Mouse (Mus musculus) neural tube, embryonic 14.5 days (tissue): ENCODE measurements at regions not wholly inside any gene's neighbourhood (a gene's known extent, or its start where the extent isn't known, plus 50 kb on each side); places are given as distances from the start of the nearest gene placed in this dataset.

Experiments
- ATAC-seq: fragments of 200-750 bp; cut with Nextera tagmentation; 2 replicates; pipeline ENCODE4 v1.8.0; 2017; ENCODE audit warnings: low read depth, mild to moderate bottlenecking, moderate TSS enrichment, moderate library complexity
- H3K27ac ChIP-seq: fragments of 300-500 bp; sonication (generic); 2 replicates; pipeline ENCODE4 v1.5.1; 2014; ENCODE audit warnings: low read depth, mild to moderate bottlenecking, control low read depth, low read length, moderate library complexity, mixed read lengths
- H3K27me3 ChIP-seq: fragments of 300-500 bp; sonication (generic); 2 replicates; pipeline ENCODE4 v1.6.1; 2014; ENCODE audit warnings: low read length; ENCODE audit not compliant: control insufficient read depth, insufficient read depth
- H3K36me3 ChIP-seq: fragments of 300-500 bp; sonication (generic); 2 replicates; pipeline ENCODE4 v1.6.1; 2014; ENCODE audit warnings: low read length, mixed read lengths; ENCODE audit not compliant: control insufficient read depth, insufficient read depth
- H3K4me1 ChIP-seq: fragments of 300-500 bp; sonication (generic); 2 replicates; pipeline ENCODE4 v1.6.1; 2014; ENCODE audit warnings: low read length; ENCODE audit not compliant: control insufficient read depth, insufficient read depth
- H3K4me2 ChIP-seq: fragments of 300-500 bp; sonication (generic); 2 replicates; pipeline ENCODE4 v1.6.1; 2014; ENCODE audit warnings: mild to moderate bottlenecking, low read depth, low read length, control low read depth
- H3K4me3 ChIP-seq: fragments of 300-500 bp; sonication (generic); 2 replicates; pipeline ENCODE4 v1.5.1; 2014; ENCODE audit warnings: low read depth, low read length, control low read depth, mixed read lengths
- H3K9ac ChIP-seq: fragments of 300-500 bp; sonication (generic); replicated peaks from 2 replicates; pipeline ENCODE4 v1.6.1; 2014; ENCODE audit warnings: low read depth, mild to moderate bottlenecking, control low read depth, low read length, mixed read lengths
- H3K9me3 ChIP-seq: fragments of 300-500 bp; sonication (generic); 2 replicates; pipeline ENCODE4 v1.6.1; 2016; ENCODE audit warnings: low read length; ENCODE audit not compliant: control insufficient read depth
- WGBS: fragments of 180-500 bp; shearing (Covaris S2); extraction: QIAGEN DNeasy Blood & Tissue Kit; methylation state at CpG from one replicate; pipeline ENCODE4 v1.1.7; 2014; 5-methylcytosine and 5-hydroxymethylcytosine counted together

GRCm38 (mm10) chr1:177584302-177584886, 142.2 kb downstream of the Zbtb18 start:
- Histone ChIP-seq H3K36me3 (no peaks in the 10 kb centered on the region), H3K27me3 (no peaks in the 10 kb centered on the region), H3K4me1 (no peaks in the 10 kb centered on the region), H3K4me2 (no peak overlapping the region), H3K9ac (no peak overlapping the region), H3K4me3 (no peak overlapping the region), H3K27ac (no peak overlapping the region), H3K9me3 (no peaks in the 10 kb centered on the region)
- WGBS, result 75% methylated on average over 5 of the region's 5 CpGs
- no peak for ATAC-seq

- Histone ChIP-seq H3K9ac (no peak overlapping the region), H3K36me3 (no peaks in the 10 kb centered on the region), H3K4me3 (no peak overlapping the region), H3K9me3 (no peaks in the 10 kb centered on the region), H3K27ac (no peak overlapping the region), H3K4me1 (no peaks in the 10 kb centered on the region), H3K27me3 (no peaks in the 10 kb centered on the region), H3K4me2 (no peak overlapping the region)
- no peak for ATAC-seq
- 91% methylated on average over 2 of the region's 2 CpGs for WGBS
These were observed 143.2 kb downstream of the Zbtb18 start for GRCm38 (mm10) chr1:177585320-177585719.

- no peaks in the 10 kb centered on the region for H3K27me3 ChIP-seq
- H3K36me3 ChIP-seq, result no peaks in the 10 kb centered on the region
- no peak overlapping the region for H3K27ac ChIP-seq
- H3K9ac ChIP-seq, result no peak overlapping the region
- H3K9me3 ChIP-seq, result no peaks in the 10 kb centered on the region
- H3K4me3 ChIP-seq, result no peak overlapping the region
- ATAC-seq, result no peak
- H3K4me1 ChIP-seq, result no peaks in the 10 kb centered on the region
- 91% methylated on average over 7 of the region's 7 CpGs for WGBS
- no peak overlapping the region for H3K4me2 ChIP-seq
These were observed 140.6 kb upstream of the 1700016C15Rik start for GRCm38 (mm10) chr1:177589034-177589433.

GRCm38 (mm10) chr1:177589656-177590055, 140.0 kb upstream of the 1700016C15Rik start:
- ATAC-seq, result no peak
- no peaks in the 10 kb centered on the region for H3K36me3 ChIP-seq
- H3K4me1 ChIP-seq, result no peaks in the 10 kb centered on the region
- H3K4me3 ChIP-seq, result no peak overlapping the region
- H3K27me3 ChIP-seq, result no peaks in the 10 kb centered on the region
- no peak overlapping the region for H3K9ac ChIP-seq
- H3K27ac ChIP-seq, result no peak overlapping the region
- no peaks in the 10 kb centered on the region for H3K9me3 ChIP-seq
- 96% methylated on average over 4 of the region's 4 CpGs for WGBS
- H3K4me2 ChIP-seq, result no peak overlapping the region

GRCm38 (mm10) chr1:177591742-177592141, 137.9 kb upstream of the 1700016C15Rik start:
- ATAC-seq, result no peak
- no peaks in the 10 kb centered on the region for H3K4me1 ChIP-seq
- H3K27ac ChIP-seq, result no peak overlapping the region
- no peak overlapping the region for H3K4me3 ChIP-seq
- 90% methylated on average over 3 of the region's 3 CpGs for WGBS
- no peaks in the 10 kb centered on the region for H3K27me3 ChIP-seq
- no peak overlapping the region for H3K4me2 ChIP-seq
- no peaks in the 10 kb centered on the region for H3K36me3 ChIP-seq
- no peak overlapping the region for H3K9ac ChIP-seq
- H3K9me3 ChIP-seq, result no peaks in the 10 kb centered on the region

GRCm38 (mm10) chr1:177592337-177592736, 137.3 kb upstream of the 1700016C15Rik start:
- 95% methylated on average over 9 of the region's 9 CpGs for WGBS
- no peak overlapping the region for H3K4me3 ChIP-seq
- H3K4me1 ChIP-seq, result no peaks in the 10 kb centered on the region
- ATAC-seq, result no peak
- H3K9ac ChIP-seq, result no peak overlapping the region
- no peaks in the 10 kb centered on the region for H3K36me3 ChIP-seq
- H3K9me3 ChIP-seq, result no peaks in the 10 kb centered on the region
- no peaks in the 10 kb centered on the region for H3K27me3 ChIP-seq
- H3K4me2 ChIP-seq, result no peak overlapping the region
- no peak overlapping the region for H3K27ac ChIP-seq

- Histone ChIP-seq H3K36me3 (no peaks in the 10 kb centered on the region), H3K9me3 (no peaks in the 10 kb centered on the region), H3K27ac (no peak overlapping the region), H3K4me3 (no peak overlapping the region), H3K9ac (no peak overlapping the region), H3K4me2 (no peak overlapping the region), H3K4me1 (no peaks in the 10 kb centered on the region), H3K27me3 (no peaks in the 10 kb centered on the region)
- 86% methylated on average over 13 of the region's 13 CpGs for WGBS
- no peak for ATAC-seq
These were observed 135.3 kb upstream of the 1700016C15Rik start for GRCm38 (mm10) chr1:177594341-177594740.

GRCm38 (mm10) chr1:177595326-177595914, 134.2 kb upstream of the 1700016C15Rik start:
- H3K27me3 ChIP-seq, result no peaks in the 10 kb centered on the region
- ATAC-seq, result no peak
- H3K36me3 ChIP-seq, result no peaks in the 10 kb centered on the region
- no peak overlapping the region for H3K9ac ChIP-seq
- no peaks in the 10 kb centered on the region for H3K4me1 ChIP-seq
- no peak overlapping the region for H3K27ac ChIP-seq
- H3K9me3 ChIP-seq, result no peaks in the 10 kb centered on the region
- no peak overlapping the region for H3K4me3 ChIP-seq
- H3K4me2 ChIP-seq, result no peak overlapping the region
- 81% methylated on average over 7 of the region's 7 CpGs for WGBS

GRCm38 (mm10) chr1:177597036-177597435, 132.6 kb upstream of the 1700016C15Rik start:
- Histone ChIP-seq H3K4me1 (no peaks in the 10 kb centered on the region), H3K4me3 (no peak overlapping the region), H3K27me3 (no peaks in the 10 kb centered on the region), H3K27ac (no peak overlapping the region), H3K9ac (no peak overlapping the region), H3K4me2 (no peak overlapping the region), H3K9me3 (no peaks in the 10 kb centered on the region), H3K36me3 (no peaks in the 10 kb centered on the region)
- no peak for ATAC-seq
- 96% methylated on average over 4 of the region's 4 CpGs for WGBS
